In genomic region chr17:43883016-43883415, GRCm38 (mm10) we compare ENCODE assay signal across 10 mouse cellular contexts.
DNase-seq lines count a peak whose midpoint lies in the region; ATAC-seq and TF ChIP-seq lines count a peak whose summit lies in the region.
"Had no signal": no experiment of that assay in that cellular context is flagged by ENCODE, and none has a peak within 500 bp of the region (broad histone marks: within the 10 kb centered on the region; RNA-seq: fewer than 3 reads in every experiment).

No protein-coding gene starts in this region.

- no peak overlapping the region for H3K9ac ChIP-seq in limb, embryonic 14.5 days (ENCODE audit: low read depth, low read length, severe bottlenecking)
- H3K9ac ChIP-seq: heart, embryonic 15.5 days had no signal

- ATAC-seq in cerebellum, adult (ENCODE audit: insufficient number of reproducible peaks, low FRiP score, low TSS enrichment) = no peak
- ATAC-seq in limb, embryonic 14.5 days (ENCODE audit: low FRiP score, low read depth) = no peak

- H3K36me3 ChIP-seq in limb, embryonic 14.5 days (ENCODE audit: control insufficient read depth, insufficient read depth, low read length) = no peaks in the 10 kb centered on the region
- no peaks in the 10 kb centered on the region for H3K36me3 ChIP-seq in limb, embryonic 10.5 days
- H3K36me3 ChIP-seq: G1E; heart, embryonic 15.5 days had no signal

- no peaks in the 10 kb centered on the region for H3K27me3 ChIP-seq in limb, embryonic 14.5 days (ENCODE audit: control insufficient read depth, insufficient read depth, low read length)
- H3K27me3 ChIP-seq in limb, embryonic 10.5 days (ENCODE audit: low read depth, poor library complexity, severe bottlenecking) = no peaks in the 10 kb centered on the region
- H3K27me3 ChIP-seq: heart, embryonic 15.5 days had no signal

- H3K9me3 ChIP-seq in limb, embryonic 14.5 days (ENCODE audit: control insufficient read depth, low read length) = no peaks in the 10 kb centered on the region
- no peaks in the 10 kb centered on the region for H3K9me3 ChIP-seq in limb, embryonic 10.5 days (replicated peaks)
- H3K9me3 ChIP-seq: heart, embryonic 15.5 days had no signal

- WGBS in limb, embryonic 14.5 days = 13% methylated on average over 1 of the region's 1 CpGs
- WGBS in limb, embryonic 10.5 days = 43% methylated on average over 1 of the region's 1 CpGs

- H3K4me1 ChIP-seq in limb, embryonic 14.5 days (ENCODE audit: control insufficient read depth, insufficient read depth, low read length) = 0 out of 2 replicates have a peak, but pooled peaks cover 3% of the 10 kb centered on the region
- 0 out of 2 replicates have a peak, but pooled peaks cover 2% of the 10 kb centered on the region for H3K4me1 ChIP-seq in limb, embryonic 10.5 days
- H3K4me1 ChIP-seq: heart, embryonic 15.5 days had no signal

- no peak overlapping the region for H3K4me3 ChIP-seq in limb, embryonic 14.5 days (replicated peaks; ENCODE audit: low read length)
- no peak overlapping the region for H3K4me3 ChIP-seq in limb, embryonic 10.5 days
- H3K4me3 ChIP-seq: heart, embryonic 15.5 days had no signal

- no peak overlapping the region for H3K27ac ChIP-seq in limb, embryonic 14.5 days (replicated peaks; ENCODE audit: low read depth, low read length)
- no peak overlapping the region for H3K27ac ChIP-seq in limb, embryonic 10.5 days
- H3K27ac ChIP-seq: heart, embryonic 15.5 days had no signal

- no peak overlapping the region for H3K4me2 ChIP-seq in limb, embryonic 14.5 days (replicated peaks; ENCODE audit: low read depth, low read length, severe bottlenecking)
- H3K4me2 ChIP-seq: heart, embryonic 15.5 days had no signal

- no peak for TF ChIP-seq POLR2A in limb, embryonic 14.5 days (IDR thresholded peaks at IDR 0.05; ENCODE audit: borderline replicate concordance, extremely low read depth, insufficient read depth, insufficient read length)

- DNase-seq in cerebellum, adult 18-20 months = peak; percentile 39 to 44
- peak; percentile 39 for DNase-seq in limb, embryonic 14.5 days (ENCODE audit: low spot score)
- DNase-seq in limb, embryonic 10.5 days (ENCODE audit: low spot score) = no peak
- peak; percentile 19 for DNase-seq in c-Kit-positive CD71-negative TER-119-negative erythroid progenitor cells, embryonic 14.5 days (ENCODE audit: low read depth)
- DNase-seq in layer of hippocampus, postnatal 10 days (ENCODE audit: low spot score in 2 of 2) = peak; percentile 28 to 47
- DNase-seq in thymus, postnatal 36 days = no peak
- DNase-seq in adrenal gland, adult 8-10 months = no peak

Comparison
In these comparisons a context has a peak if more than half of its experiments do, and no peak if none do; other contexts are left out.
1. DNase-seq: peak in cerebellum, adult 18-20 months (2 of 2), limb, embryonic 14.5 days (single experiment), c-Kit-positive CD71-negative TER-119-negative erythroid progenitor cells, embryonic 14.5 days (single experiment) and layer of hippocampus, postnatal 10 days (2 of 2); none in limb, embryonic 10.5 days (single experiment), thymus, postnatal 36 days (0 of 2) and adrenal gland, adult 8-10 months (single experiment).